Comparison of ENCODE assay signal across 17 mouse cellular contexts in genomic region chr4:126160981-126161380, GRCm38 (mm10). TPM values are rescaled to one million over a fixed set of nuclear protein-coding genes. Genes with fewer than 3 reads are reported as not detected.
"Had no signal": no experiment of that assay in that cellular context is flagged by ENCODE, and none has a peak within 500 bp of the region (broad histone marks: within the 10 kb centered on the region; RNA-seq: fewer than 3 reads in every experiment).

No protein-coding gene starts in this region.

- H3K27ac ChIP-seq: liver, embryonic 14.5 days; macrophage; midbrain, embryonic 13.5 days; midbrain, embryonic 15.5 days; neural tube, embryonic 12.5 days; stomach, embryonic 15.5 days had no signal

- H3K9me3 ChIP-seq: midbrain, embryonic 13.5 days; midbrain, embryonic 15.5 days; neural tube, embryonic 12.5 days; stomach, embryonic 15.5 days had no signal

- H3K4me2 ChIP-seq: lung, embryonic 14.5 days; midbrain, embryonic 11.5 days; midbrain, embryonic 13.5 days; midbrain, embryonic 15.5 days; neural tube, embryonic 12.5 days; stomach, embryonic 15.5 days had no signal

- H3K9ac ChIP-seq: liver, embryonic 14.5 days; lung, embryonic 14.5 days; midbrain, embryonic 13.5 days; midbrain, embryonic 15.5 days; neural tube, embryonic 12.5 days; stomach, embryonic 15.5 days had no signal

- H3K4me3 ChIP-seq: megakaryocyte, embryonic 14.5 days; midbrain, embryonic 13.5 days; midbrain, embryonic 15.5 days; neural tube, embryonic 12.5 days; stomach, embryonic 15.5 days had no signal

- ATAC-seq: midbrain, embryonic 13.5 days; midbrain, embryonic 15.5 days had no signal

- H3K27me3 ChIP-seq: midbrain, embryonic 13.5 days; midbrain, embryonic 15.5 days; neural tube, embryonic 12.5 days; stomach, embryonic 15.5 days had no signal

- DNase-seq: lung, adult 18-20 months; lung, embryonic 14.5 days; lung, postnatal 14 days; lung, postnatal 36 days; right cerebral cortex, postnatal 14 days; thymus, adult 2 months; thymus, postnatal 25 days; thymus, postnatal 4 days had no signal

- H3K36me3 ChIP-seq: midbrain, embryonic 15.5 days had no signal

RNA-seq across cellular contexts. Expression of gene Sh3d21, which starts 2.3 kb away (rescaled TPM):
- total RNA-seq: monocyte, adult 5-6 weeks had no signal
